Mouse (Mus musculus) liver, embryonic 16.5 days (tissue): ENCODE data around the gene Adgrl3. TPM values are rescaled to one million over a fixed set of nuclear protein-coding genes. Genes with fewer than 3 reads are reported as not detected.

Experiments
- ATAC-seq: fragments of 200-750 bp; cut with Nextera tagmentation; 2 replicates; pipeline ENCODE4 v1.8.0; 2017; ENCODE audit warnings: low read depth, mild to moderate bottlenecking, moderate number of reproducible peaks, moderate library complexity
- H3K27ac ChIP-seq: fragments of 300-500 bp; sonication (generic); 2 replicates; pipeline ENCODE4 v1.5.1; 2014; ENCODE audit warnings: mild to moderate bottlenecking, low read length
- H3K27me3 ChIP-seq: fragments of 300-500 bp; sonication (generic); 2 replicates; pipeline ENCODE4 v1.6.1; 2014; ENCODE audit warnings: low read depth, low read length, mixed read lengths; ENCODE audit not compliant: control insufficient read depth, insufficient read depth
- H3K36me3 ChIP-seq: fragments of 300-500 bp; sonication (generic); 2 replicates; pipeline ENCODE4 v1.6.1; 2014; ENCODE audit warnings: mild to moderate bottlenecking; ENCODE audit not compliant: control insufficient read depth, insufficient read depth
- H3K4me1 ChIP-seq: fragments of 300-500 bp; sonication (generic); 2 replicates; pipeline ENCODE4 v1.6.1; 2014; ENCODE audit warnings: low read depth, low read length, mixed read lengths; ENCODE audit not compliant: control insufficient read depth
- H3K4me2 ChIP-seq: fragments of 300-500 bp; sonication (generic); 2 replicates; pipeline ENCODE4 v1.6.1; 2014; ENCODE audit warnings: low read depth, low read length, mixed read lengths
- H3K4me3 ChIP-seq: fragments of 300-500 bp; sonication (generic); 2 replicates; pipeline ENCODE4 v1.5.1; 2014; ENCODE audit warnings: low read depth, mild to moderate bottlenecking, low read length
- H3K9ac ChIP-seq: fragments of 300-500 bp; sonication (generic); 2 replicates; pipeline ENCODE4 v1.6.1; 2014; ENCODE audit warnings: low read depth, low read length
- H3K9me3 ChIP-seq: fragments of 300-500 bp; sonication (generic); replicated peaks from 2 replicates; pipeline ENCODE4 v1.6.1; 2016; ENCODE audit warnings: low read length; ENCODE audit not compliant: control insufficient read depth
- WGBS: fragments of 180-500 bp; shearing (Covaris S2); extraction: QIAGEN DNeasy Blood & Tissue Kit; methylation state at CpG from one replicate; pipeline ENCODE4 v1.1.7; 2014; ENCODE audit not compliant: insufficient replicate concordance; 5-methylcytosine and 5-hydroxymethylcytosine counted together
- polyA plus RNA-seq: library from polyadenylated mRNA; unstranded; fragments of >200 nt; fragmentation: Nextera tagmentation; extraction: Ambion mirVana; gene quantifications from 2 replicates; pipeline ENCODE4 v1.2.1, GENCODE M21; 2015

Gene Adgrl3
- polyA plus RNA-seq, 1 experiment from 2014 or later = 0.89 TPM

DNA sequence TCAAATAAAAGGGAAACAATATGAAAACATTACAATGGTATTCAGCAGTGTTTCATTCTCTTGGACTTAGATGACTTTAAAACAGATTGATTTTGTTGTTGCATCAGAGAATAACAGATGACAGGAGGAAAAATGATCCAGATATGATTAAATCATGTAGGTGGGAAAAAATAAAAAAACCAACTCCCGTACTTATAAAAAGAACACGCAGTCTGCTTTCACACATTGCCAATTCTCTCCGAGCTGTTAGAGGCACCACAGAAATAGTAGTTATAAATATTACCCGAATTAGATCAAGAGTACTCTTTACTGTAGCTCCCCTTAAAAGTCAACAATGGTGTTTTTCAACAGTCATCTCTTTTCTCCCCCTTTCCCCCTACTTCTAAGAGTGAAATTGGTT, 302.1 kb downstream of the Adgrl3 start:
- H3K27me3 ChIP-seq = no peaks in the 10 kb centered on the region
- H3K4me2 ChIP-seq = no peak overlapping the region
- no peaks in the 10 kb centered on the region for H3K4me1 ChIP-seq
- H3K4me3 ChIP-seq = no peak overlapping the region
- H3K27ac ChIP-seq = no peak overlapping the region
- H3K9ac ChIP-seq = no peak overlapping the region
- 69% methylated on average over 4 of the region's 4 CpGs for WGBS
- no peak for ATAC-seq
- H3K9me3 ChIP-seq = no peaks in the 10 kb centered on the region
- H3K36me3 ChIP-seq = no peaks in the 10 kb centered on the region

DNA sequence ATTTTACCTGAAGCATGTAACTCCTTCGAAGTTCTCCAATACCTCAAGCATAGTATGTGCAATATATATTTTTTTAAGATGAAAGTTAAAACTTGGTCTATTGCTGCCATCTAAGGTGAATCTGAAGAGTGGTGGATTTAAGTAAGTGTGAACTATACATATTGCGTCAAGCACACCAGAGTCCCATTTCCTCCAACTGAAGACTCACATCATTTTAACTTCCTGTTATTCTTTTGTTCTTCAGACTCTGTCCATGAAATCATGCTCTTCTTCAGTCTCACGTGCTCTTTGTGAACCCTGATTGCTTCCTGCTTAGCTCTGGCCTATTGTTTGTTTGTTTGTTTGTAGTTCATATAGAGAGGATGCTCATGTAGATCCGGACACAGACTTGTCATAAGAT, 307.0 kb downstream of the Adgrl3 start:
- H3K27me3 ChIP-seq = no peaks in the 10 kb centered on the region

DNA sequence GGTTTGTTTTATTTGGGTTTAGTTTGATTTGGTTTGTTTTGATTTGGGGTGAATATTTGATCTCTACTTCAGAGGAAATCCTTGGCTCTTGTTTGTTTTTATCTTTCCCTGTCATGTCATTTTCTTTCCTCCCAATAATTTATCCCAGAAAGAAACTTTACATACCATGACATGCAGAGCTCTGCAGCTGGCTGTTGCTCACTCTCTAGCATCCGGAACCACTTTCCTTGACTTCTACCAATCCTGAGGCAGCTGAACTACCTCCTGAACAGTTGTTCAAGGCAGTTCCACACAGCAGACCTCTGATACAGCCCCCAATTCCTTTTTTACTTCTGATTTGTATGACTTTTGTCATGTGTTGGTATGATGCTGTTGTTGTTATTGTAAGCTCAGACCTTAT, 307.5 kb downstream of the Adgrl3 start:
- no peak for ATAC-seq
- Histone ChIP-seq H3K27ac (no peak overlapping the region), H3K4me1 (no peaks in the 10 kb centered on the region), H3K9ac (no peak overlapping the region), H3K27me3 (no peaks in the 10 kb centered on the region), H3K36me3 (no peaks in the 10 kb centered on the region), H3K4me2 (no peak overlapping the region), H3K9me3 (no peaks in the 10 kb centered on the region), H3K4me3 (no peak overlapping the region)
- WGBS = 67% methylated on average over 1 of the region's 1 CpGs

More for the DNA sequence above, 307.0 kb downstream of the Adgrl3 start:
- 46% methylated on average over 4 of the region's 4 CpGs for WGBS
- no peaks in the 10 kb centered on the region for H3K9me3 ChIP-seq
- no peaks in the 10 kb centered on the region for H3K36me3 ChIP-seq
- no peak overlapping the region for H3K4me3 ChIP-seq
- no peak overlapping the region for H3K4me2 ChIP-seq
- ATAC-seq = no peak
- H3K4me1 ChIP-seq = no peaks in the 10 kb centered on the region
- H3K27ac ChIP-seq = no peak overlapping the region
- no peak overlapping the region for H3K9ac ChIP-seq

DNA sequence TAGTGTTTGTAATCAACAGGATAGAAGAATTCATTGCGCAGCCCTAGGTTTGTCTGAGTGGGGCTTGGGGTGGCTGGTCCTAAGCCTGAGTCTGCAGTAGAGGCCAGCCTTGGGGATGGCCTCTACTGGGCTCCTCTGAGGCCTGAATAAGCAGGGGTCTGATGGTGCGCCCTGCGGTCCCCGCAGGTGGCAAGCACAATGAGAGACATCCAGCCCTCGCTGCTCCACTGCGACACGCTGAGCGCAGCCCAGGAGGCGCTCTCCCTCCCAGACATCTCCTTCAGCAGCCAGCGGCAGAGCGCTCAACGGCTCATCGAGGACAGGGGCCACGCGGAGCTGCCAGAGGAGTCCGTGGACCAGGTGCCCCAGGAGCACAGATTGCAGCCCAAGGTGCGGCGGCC, 309.6 kb downstream of the Adgrl3 start:
- no peaks in the 10 kb centered on the region for H3K27me3 ChIP-seq
- no peak overlapping the region for H3K4me3 ChIP-seq
- WGBS = 27% methylated on average over 18 of the region's 18 CpGs
- no peaks in the 10 kb centered on the region for H3K9me3 ChIP-seq
- H3K4me1 ChIP-seq = no peaks in the 10 kb centered on the region
- ATAC-seq = no peak
- no peak overlapping the region for H3K9ac ChIP-seq
- H3K36me3 ChIP-seq = no peaks in the 10 kb centered on the region
- no peak overlapping the region for H3K4me2 ChIP-seq
- no peak overlapping the region for H3K27ac ChIP-seq

DNA sequence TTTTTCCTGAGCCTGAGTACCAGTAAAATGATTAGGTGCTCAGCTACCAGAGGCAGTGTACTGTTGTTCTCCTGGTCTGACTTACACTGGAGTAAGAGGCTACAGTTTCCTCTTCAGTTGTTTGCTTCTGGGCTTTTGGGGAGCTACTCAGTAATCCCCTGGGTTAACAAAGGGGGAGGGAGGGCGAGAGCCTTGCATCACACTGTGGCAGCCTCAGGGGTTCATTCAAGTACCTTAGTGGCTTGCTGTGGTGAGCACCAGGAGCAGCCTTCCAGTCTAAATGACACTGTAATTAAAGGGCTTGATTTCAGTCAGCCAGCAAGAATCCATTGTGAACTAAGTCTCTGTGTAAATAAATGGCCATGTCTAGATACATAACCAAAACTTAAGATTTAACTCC, 324.4 kb downstream of the Adgrl3 start:
- H3K9me3 ChIP-seq = no peaks in the 10 kb centered on the region
- H3K4me1 ChIP-seq = no peaks in the 10 kb centered on the region
- ATAC-seq = no peak
- no peak overlapping the region for H3K4me2 ChIP-seq
- no peaks in the 10 kb centered on the region for H3K36me3 ChIP-seq
- H3K27me3 ChIP-seq = no peaks in the 10 kb centered on the region
- H3K4me3 ChIP-seq = no peak overlapping the region
- 35% methylated on average over 1 of the region's 1 CpGs for WGBS
- H3K27ac ChIP-seq = no peak overlapping the region
- H3K9ac ChIP-seq = no peak overlapping the region

DNA sequence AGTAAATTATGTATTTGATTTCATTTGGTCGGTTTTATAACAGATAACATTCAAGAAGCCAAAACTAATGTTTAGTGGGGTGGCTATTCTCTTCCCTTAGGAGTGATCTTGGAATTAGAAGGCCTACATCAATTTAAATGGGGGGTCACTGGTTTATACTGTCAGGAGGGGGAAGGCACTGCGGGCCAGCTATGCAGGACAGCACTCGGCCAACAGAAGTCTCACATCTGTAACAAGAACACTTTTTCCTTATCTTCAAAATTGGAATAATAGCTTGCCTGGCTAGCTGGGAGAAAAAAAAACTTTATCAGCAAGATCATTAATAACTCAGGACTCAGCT, 325.1 kb downstream of the Adgrl3 start:
- ATAC-seq = no peak
- no peaks in the 10 kb centered on the region for H3K4me1 ChIP-seq
- H3K36me3 ChIP-seq = no peaks in the 10 kb centered on the region
- no peaks in the 10 kb centered on the region for H3K9me3 ChIP-seq
- no peak overlapping the region for H3K4me3 ChIP-seq
- H3K27ac ChIP-seq = no peak overlapping the region
- no peak overlapping the region for H3K4me2 ChIP-seq
- whole genome bisulfite sequencing = 66% methylated on average over 3 of the region's 3 CpGs
- no peaks in the 10 kb centered on the region for H3K27me3 ChIP-seq
- no peak overlapping the region for H3K9ac ChIP-seq

DNA sequence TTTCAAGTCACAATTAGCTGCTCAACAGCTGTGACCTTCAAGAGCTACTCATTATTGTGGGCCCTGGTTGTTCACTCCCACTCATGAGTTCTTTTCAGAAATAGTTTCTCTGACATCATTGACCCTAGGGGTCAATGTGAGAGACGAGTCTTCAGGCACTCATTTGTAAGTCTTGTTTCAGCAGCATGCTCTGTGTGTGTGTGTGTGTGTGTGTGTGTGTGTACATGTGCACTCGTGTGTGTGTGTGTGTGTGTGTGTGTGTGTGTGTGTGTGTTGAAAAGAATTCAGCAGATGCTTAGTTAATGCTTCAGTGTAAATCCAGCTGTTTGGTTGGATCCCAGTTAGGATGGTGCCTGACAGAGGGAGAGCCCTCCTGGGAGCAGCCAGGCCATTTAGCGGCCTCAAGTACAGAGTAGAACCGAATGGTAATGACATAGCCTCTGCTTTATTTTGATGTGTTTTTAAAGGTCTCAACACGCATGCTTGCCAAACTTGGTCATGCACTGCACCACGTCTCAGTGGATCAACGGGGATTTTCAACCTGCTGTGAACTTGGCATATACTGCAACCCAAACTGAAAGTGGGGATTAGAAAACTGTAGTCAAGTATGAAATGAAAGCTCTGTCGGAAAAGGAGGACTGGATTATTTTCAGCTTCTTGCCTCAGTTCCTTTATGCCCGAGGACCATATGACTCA, 325.6 kb downstream of the Adgrl3 start:
- Histone ChIP-seq H3K4me3 (no peak overlapping the region), H3K27me3 (no peaks in the 10 kb centered on the region), H3K4me1 (no peaks in the 10 kb centered on the region), H3K4me2 (no peak overlapping the region), H3K27ac (no peak overlapping the region), H3K9ac (no peak overlapping the region), H3K36me3 (no peaks in the 10 kb centered on the region), H3K9me3 (no peaks in the 10 kb centered on the region)
- no peak for ATAC-seq
- WGBS = 60% methylated on average over 9 of the region's 9 CpGs

DNA sequence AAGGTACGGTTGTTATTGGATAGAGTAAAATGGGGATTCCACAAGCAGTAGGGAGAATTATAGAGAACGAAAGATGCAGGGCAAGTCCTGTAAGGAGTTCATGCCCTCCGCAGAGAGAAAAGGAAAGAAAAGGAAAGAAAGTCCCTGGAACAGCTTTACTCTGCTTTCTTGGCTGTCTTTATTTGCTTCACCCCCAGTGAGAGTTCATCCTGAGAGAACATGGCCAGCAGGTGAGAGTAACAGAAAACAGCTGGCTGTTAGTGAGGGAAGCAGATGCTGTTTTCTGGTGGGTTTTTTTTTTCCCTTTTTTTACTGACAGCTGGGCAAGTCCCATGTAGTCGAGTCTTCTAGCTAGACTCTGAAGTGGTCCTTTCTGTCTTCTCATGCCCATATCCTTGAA, 327.6 kb downstream of the Adgrl3 start:
- ATAC-seq = no peak
- Histone ChIP-seq H3K4me1 (no peaks in the 10 kb centered on the region), H3K27ac (no peak overlapping the region), H3K4me2 (no peak overlapping the region), H3K9ac (no peak overlapping the region), H3K27me3 (no peaks in the 10 kb centered on the region), H3K9me3 (no peaks in the 10 kb centered on the region), H3K4me3 (no peak overlapping the region), H3K36me3 (no peaks in the 10 kb centered on the region)
- WGBS = 58% methylated on average over 4 of the region's 4 CpGs

DNA sequence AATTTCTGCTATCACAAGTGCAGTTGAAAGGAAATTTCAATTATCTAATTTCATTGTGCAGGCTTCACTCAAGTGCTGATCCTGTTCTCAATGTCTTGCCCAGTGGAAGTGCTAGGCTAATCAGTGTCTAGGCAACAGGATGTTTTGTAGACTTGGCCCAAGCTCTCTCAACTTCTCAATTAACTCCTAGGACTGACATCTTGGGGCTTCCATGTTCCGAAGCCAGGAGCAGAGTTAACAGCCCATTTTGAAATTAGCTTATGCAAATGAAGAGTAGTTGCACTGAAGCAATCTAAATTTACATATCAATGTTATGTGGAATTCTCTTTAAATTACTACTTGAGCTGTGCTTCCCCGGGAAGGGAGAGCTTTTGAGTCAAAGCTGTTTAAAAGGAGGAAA, 339.6 kb downstream of the Adgrl3 start:
- H3K4me1 ChIP-seq = no peaks in the 10 kb centered on the region
- no peaks in the 10 kb centered on the region for H3K36me3 ChIP-seq
- no peaks in the 10 kb centered on the region for H3K27me3 ChIP-seq
- H3K9me3 ChIP-seq = no peaks in the 10 kb centered on the region
- no peak overlapping the region for H3K9ac ChIP-seq
- WGBS = 60% methylated on average over 2 of the region's 2 CpGs
- ATAC-seq = no peak
- no peak overlapping the region for H3K27ac ChIP-seq
- no peak overlapping the region for H3K4me2 ChIP-seq
- H3K4me3 ChIP-seq = no peak overlapping the region
